Mouse (Mus musculus) right cerebral cortex, postnatal 36 days (tissue): ENCODE results near the gene Slc9a3.

Source experiments
- DNase-seq, 2 experiments: peaks; one replicate each; pipeline ENCODE4 v3.0.0; 2022; ENCODE audit warnings: low spot score in 2 of 2, mixed read lengths in 1 of 2

The Slc9a3 gene

DNA sequence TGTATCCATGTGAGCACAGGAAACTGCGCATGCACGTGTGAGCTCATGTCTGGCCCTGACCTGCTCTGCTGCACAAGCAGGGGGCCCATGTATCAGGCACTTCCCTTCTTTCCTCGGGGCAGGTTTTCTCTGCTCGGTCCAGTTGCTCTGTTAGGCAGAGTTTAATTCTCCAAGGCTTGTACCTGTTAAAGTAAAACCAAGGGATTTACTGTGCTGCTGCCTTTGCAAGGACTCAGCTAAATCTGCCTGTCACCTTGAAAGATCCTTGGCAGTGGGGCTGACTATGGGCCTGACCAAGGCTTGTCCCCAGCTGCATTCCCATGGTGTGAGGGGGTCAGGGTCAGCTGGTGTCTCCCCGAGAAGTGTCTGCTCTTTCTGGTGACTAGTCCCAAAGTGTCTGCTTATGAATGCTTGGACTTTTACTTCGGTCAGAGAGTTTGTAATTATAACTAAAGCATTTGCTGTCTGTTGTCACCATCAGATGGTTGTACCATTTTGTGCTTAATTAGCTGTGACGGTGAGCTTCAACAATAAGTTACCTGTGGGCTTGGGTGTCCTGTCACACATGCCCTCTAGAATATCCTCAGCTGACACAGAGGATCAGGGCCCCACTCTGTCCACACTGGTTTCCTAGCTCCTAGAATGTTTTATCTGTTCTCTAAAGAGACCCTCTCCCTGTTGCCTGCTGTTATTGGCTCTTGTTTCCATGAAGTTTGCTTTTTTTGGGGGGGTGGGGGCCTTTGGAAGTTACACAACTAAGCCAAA lies 23.0 kb downstream of the Slc9a3 start:
- DNase-seq, result no peak

DNA sequence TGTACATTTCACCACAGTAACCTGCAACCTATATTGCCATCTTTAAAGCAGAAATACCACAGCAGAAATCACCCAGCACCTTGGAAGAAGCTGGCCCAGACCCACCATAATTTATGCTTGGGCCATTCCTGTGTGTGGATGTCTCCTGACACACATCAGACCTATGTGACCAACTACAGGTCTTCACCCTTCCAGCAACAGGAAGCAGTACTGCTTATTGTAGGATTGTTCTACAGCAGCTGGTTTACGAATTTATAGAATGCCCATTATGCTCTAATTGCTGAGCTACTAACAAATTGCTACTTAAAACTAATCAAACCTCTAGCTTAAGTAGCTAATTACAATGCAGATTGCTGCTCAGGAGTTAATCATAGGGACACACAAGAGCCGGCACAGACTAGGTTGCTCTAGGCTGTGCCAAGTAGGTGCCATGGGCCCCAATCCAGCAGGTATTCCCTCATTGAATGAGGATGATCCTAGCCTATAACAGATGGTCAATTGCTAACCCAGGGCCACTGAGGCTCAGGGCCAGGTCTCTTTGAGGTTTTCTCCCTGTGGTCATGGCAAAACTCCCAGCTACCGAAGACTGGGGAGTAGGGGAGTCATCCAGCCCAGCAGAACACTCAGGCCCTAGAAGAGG lies 24.8 kb downstream of the Slc9a3 start:
- no peak for DNase-seq

DNA sequence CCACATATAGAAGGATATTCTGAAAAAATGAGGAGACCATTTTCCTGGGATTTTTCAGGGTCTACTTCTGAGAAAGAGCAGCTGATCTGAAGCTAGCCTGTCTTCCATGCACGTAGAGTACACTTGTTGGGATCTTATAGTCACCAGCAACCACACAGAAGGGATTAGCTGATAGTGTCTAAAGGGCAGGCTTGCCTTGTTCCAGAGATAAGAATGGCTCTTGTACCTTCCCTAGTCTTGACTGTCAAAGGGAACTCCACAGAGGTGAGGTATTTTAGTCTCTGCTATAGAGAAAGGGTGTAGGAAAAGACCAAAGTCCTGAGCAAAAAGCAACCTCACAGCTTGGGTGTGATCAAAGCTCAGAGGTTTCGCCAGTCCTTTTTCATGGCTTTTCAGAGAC lies 26.1 kb downstream of the Slc9a3 start:
- DNase-seq, result no peak

DNA sequence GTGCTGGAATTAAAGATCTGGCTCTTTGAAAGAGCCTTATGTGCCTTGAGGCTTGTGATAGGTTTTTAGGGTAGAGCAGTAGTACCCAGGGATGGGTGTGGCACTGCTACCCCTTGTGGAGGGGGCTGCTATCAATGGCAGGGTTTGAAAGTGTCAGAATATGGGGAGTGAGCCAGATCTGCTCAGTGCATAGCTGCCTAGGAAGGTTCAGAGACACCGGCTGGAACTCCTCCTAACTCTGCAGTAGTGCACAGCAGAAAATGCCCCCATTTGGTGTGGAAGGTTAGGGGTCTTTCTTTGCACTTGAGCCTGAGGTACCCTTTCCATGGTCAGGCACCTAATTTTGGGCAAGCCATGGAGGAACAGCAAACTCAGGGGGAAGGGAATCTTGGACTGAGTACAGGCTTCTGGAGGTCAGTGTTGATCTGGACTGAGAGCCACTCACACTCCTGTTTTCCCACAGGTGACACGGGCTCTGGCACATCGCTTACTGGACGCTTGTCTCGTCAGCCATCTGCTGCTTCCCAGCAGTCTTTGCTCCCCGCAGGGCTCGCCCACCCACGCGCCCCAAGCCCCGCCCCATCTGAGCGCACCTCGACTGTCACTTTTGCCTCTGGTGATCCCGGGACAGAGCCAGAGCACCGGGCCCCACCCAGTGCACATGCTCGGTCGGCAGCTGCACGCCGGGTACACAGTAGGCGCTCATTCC lies 45.2 kb downstream of the Slc9a3 start:
- peak; percentile 22 to 26 for DNase-seq

DNA sequence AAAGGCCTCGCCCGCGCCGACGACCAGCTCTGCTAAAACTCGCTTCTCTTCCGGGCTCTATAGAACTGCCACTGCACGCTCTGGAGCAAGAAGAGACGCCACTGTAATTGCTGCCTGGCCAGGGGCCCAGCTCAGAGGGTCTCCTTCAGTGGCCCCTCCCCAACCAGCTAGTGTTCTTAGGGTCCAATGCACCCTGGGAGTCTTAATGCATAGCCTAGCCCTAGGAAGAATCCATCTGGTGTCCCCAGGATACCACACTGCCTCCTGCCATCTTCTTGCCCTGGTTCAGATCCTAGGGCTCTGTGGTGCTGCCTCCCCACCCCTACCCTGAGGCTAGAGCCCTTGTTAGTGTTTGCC lies 45.8 kb downstream of the Slc9a3 start:
- no peak for DNase-seq

DNA sequence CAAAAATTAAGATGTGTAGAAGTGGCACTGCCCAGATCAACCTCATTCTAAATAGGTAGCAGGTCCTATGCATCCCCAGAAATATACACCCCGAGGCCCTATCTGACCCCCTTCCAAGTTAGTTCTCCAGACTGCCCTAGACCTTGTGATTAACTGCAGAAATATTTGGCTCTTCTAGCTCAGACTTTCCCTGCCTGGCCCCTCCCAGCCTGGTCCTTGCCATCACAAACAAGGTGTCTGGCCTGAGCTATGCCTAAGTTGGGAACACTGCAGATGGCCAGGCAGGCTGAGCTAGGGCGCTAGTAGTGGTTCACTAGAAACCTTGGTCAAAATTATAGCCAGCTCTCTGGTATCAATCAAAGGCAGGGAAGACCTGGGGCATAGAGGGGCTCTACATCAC lies 46.2 kb downstream of the Slc9a3 start:
- DNase-seq, result no peak

DNA sequence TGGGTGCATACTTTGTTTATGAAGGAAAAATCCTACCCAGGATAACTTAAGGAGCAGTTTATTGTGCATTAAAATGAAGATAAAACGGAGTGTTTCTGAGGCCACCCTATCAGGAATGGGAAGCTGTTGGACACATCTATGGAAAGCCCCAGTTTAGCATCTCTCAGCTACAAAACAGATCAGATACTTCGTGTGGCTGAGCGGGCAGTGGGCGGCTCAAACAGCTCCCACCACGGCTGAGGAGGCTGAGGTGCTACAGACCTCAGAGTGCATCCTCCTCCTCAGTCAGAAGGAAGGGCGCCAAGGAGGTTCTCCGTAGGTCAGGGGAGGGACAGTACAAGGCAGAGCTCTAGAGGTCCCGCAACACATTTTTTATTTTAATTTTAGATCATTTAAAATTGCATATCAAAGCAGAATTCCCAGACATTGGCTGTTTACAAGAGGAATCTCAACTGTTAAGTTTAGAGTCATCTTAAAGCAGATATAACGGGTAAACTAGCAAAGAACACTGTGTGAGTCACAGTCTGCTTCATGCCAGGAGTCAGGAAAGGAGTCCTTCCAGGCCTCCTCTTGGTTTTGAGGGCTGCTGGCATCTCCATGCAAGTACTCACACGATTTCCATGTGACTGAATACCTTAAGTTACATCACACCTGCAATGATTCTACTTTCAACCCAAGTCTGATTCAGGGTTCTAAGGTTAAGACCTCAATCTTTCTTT lies 48.3 kb downstream of the Slc9a3 start:
- DNase-seq, result peak; percentile 31 to 52

DNA sequence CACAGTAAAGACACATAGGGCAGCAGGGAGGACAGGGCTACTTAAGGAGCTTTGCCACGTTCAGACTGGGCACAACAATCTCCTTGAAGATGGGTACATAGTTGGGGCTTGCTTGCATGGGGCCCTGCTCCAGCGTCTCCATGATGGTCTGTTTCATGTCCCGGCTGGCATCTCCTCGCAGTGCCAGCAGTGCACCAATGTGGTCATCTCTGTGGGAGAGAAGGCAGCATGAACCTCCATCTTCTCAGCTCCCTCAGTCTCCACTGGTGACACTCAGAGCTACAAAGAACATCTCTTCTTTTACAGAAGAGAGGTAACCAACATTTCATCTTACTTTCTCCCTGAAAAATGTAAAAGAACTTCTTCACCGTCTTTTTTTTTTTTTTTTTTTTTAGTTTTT lies 50.8 kb downstream of the Slc9a3 start:
- DNase-seq, result no peak

DNA sequence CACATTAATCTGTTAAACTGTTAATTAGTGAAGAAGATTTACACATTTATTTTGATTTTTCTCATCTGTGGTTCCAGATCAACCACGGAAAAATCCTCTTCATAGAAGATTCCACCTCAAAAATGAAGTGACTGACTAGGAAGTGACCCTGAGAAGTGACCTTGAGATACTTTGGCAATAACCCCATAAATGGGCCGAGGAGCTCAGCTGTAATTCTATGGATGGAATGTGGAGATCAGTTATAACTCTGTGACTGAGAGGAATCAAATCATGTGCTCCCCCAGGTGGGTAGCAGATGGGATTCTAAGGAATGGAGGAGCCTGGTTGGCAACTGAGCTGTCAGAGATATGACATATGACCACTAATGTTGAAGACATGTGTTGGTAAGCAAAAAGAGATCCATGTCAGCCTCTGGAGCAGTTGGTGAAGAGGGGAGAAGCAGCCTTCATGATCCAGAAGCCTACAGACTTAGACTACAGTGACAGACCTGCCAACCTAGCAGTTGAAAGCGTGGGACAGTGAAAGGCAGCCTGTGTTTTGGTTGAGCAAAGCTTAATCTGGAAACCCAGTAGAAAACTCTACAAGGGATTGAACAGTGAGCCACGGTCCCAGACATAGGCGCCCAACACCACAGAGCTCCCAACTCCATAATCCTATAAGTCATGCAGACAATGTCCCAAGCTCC lies 61.9 kb downstream of the Slc9a3 start:
- no peak for DNase-seq

DNA sequence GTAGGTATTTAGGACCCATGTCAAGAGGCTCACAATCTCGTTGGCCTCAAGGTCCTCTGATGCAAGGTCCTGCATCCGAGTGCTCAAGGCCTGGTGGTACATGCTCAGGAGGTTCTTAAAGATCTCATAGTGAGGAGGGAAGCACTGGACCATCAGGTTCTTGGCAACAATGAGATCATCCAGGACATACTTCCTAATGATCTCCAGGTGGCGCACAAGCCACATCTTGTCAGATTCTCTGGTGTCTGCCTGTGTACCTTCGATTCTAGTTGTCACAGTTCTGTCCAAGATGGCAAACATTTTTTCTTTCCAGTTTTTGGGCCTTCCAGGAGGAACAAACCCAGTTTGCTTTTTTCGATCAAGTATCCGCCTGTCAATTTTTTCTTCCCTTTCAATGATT lies 71.4 kb downstream of the Slc9a3 start:
- DNase-seq, result no peak

DNA sequence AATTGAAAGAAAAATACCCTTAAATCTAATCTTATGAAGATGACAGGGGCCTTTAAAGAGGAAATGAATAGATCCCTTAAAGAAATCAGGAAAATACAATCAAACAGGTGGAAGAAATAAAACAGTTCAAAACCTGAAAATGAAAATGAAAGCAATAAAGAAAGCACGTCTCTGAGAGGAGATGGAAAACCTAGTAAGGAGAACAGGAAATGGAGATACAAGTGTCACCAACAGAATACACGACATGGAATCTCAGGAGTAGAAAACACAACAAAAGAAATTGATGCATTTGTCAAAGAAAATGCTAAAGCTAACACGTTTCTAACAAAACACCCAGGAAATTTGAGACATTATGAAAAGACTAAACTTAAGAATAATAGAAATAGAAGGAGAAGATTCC lies 75.2 kb downstream of the Slc9a3 start:
- no peak for DNase-seq

DNA sequence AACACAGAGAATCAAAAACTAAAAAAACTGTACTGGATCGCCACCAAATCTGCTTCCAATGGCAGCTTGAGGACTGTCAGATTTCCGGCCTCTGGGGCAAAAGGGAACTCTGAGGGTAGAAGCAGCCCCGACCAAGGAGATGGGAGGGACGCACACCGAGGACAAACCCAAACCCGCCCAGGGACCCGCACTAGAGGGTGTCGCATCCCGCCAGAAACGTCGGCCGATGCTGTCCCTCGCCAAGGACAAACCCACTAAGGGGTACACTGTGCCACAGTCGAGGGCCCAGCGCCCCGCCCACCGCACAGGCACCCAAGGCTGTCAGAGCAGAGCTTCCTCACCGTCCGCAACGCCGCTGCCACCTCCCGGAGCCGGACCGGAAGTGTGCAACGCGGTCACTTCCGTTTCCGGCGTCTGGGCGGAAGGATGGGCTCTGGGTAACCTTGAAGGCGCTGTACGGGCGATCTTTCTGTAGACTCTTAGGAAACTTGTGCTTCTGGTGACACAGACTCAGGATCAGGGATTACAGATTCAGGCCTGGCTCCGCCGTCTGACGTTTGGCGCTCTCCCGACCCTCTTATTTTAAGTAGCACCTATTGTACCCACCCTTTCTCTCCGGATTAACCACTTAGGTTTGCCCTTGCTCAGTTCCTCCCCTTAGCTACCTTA lies 87.2 kb downstream of the Slc9a3 start, which contains the start of gene Exoc3:
Gene Exoc3, minus strand, starts transcription at position 416 of the 669 bp plus-strand sequence.
- DNase-seq, result peak; percentile 86 to 87

DNA sequence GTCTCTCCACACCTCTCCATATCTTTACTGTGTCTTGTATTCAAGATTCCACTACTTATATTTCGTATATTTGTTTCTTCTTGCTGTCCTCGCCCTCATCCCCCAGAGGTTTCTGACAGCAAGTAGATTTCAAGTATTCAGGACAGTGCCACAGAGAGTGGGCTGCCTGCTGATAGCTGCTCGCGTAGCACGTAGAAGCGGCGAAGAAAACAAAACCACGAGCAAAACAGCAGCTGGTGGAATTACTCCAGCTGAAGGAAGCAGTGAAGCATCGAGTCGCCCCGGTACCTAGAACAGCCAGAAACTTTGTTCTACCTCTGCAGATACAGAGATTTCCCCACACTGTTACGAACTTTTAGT lies 87.7 kb downstream of the Slc9a3 start:
- no peak for DNase-seq

DNA sequence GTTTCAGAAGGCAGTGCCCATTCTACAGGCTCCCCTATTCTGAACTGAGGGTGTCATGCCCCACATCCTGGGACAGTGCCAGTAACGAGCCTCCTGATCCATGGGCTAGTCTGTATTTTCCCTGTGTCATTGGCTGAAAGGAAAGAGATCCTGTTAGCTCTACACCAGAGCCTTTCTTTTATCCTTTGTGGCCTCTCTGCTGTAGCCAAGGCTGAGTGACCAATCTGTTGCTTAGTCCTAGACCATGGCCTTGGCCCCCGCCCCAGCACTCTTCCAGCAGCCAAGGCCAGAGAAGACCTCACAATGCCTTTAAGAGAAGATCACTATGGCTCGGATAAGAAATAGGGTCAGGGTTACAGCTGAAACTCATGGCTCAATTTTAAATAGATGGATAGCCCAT lies 97.2 kb downstream of the Slc9a3 start:
- DNase-seq, result no peak
